Mouse (Mus musculus) cerebral cortex, adult 2 months (tissue): ENCODE data around the gene Tmem274.

Source experiments
- WGBS: fragments of 180-500 bp; shearing (Covaris S2); methylation state at CpG from one replicate; pipeline ENCODE4 v1.1.7; 2018; 5-methylcytosine and 5-hydroxymethylcytosine counted together

Tmem274 gene

DNA sequence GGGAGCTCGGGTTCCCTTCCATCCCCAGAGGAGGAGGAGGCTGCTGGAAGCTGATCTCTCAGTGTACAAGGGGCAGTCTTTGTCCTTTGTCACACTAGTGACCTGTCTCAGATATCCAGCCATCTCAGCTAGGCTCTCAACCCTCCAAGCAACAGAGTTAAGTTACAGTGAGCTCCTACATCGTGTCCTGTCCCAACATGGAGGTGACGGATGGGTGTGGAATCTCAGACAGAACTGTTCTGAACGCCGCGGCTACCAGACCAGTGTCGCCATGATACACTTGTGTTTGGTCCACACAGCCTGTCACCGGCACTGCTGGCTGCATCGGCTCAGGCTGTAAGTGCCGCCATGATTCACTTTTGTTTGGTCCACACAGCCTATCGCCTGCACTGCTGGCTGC is at the start of gene Tmem274:
TSS of gene Tmem274 (plus strand) at position 301 of the 400 bp plus-strand sequence.
- 92% methylated on average over 11 of the region's 11 CpGs for WGBS

DNA sequence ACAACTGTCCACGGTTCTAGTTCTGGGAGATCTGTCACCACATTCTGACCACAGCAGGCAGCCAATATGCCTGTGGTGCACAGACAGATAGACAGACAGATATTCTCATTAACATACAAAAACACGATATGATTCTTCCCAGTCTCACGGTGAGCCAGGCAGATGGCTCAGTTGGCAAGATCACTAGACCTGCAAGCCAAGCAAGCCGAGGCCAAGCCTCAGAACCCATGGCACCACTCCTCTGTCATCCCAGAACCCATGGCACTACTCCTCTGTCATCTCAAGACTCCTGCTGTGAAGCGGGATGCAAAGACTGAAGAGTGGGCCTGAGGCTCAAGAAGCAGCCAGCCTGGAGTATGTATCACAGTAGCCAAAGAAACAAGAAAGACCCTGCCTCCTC is 47.6 kb upstream of the Tmem274 start:
- WGBS: 62% methylated on average over 5 of the region's 5 CpGs

- WGBS: 86% methylated on average over 1 of the region's 1 CpGs
Measured at GRCm38 (mm10) chr4:149431887-149432286, 45.3 kb upstream of the Tmem274 start.

DNA sequence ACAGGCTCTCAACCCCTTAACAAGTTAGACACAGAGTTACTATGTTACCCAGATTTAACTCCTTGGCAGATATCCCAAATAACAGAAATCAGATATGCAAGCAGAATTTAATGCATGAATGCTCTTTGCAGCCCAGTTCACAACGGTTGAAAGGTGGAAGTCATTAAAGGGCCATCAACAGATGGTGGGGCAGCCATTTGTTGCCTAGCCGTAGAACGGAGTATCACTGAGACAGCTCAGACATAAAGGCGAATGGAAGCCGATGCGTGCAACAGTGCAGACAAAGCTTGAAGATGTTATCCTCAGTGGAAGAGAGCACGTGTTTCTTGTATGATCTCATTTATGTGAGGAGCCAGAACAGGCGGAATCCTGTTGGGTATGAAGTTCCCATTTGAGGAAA is 36.6 kb upstream of the Tmem274 start:
- WGBS: 62% methylated on average over 8 of the region's 8 CpGs

- 63% methylated on average over 3 of the region's 3 CpGs for WGBS
Measured at GRCm38 (mm10) chr4:149442436-149442835, 34.7 kb upstream of the Tmem274 start.

DNA sequence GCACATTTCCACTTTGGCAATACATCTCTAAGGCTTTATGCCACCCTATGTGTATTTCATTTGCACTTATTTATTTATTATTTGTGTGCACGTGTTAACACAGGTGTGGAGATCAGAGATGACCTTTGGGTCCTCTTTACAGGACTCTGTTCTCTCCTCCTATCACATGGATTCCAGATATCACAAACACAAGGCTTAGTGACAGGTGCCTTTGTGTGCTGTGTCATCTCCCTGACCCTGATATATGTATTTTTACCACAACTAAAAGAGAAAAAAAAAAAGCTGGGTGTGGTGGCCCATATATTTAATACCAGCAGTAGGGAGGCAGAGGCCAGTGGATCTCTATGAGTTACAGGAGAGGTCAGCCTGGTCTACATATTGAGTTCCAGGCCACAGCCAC is 32.7 kb upstream of the Tmem274 start:
- 78% methylated on average over 1 of the region's 1 CpGs for WGBS

DNA sequence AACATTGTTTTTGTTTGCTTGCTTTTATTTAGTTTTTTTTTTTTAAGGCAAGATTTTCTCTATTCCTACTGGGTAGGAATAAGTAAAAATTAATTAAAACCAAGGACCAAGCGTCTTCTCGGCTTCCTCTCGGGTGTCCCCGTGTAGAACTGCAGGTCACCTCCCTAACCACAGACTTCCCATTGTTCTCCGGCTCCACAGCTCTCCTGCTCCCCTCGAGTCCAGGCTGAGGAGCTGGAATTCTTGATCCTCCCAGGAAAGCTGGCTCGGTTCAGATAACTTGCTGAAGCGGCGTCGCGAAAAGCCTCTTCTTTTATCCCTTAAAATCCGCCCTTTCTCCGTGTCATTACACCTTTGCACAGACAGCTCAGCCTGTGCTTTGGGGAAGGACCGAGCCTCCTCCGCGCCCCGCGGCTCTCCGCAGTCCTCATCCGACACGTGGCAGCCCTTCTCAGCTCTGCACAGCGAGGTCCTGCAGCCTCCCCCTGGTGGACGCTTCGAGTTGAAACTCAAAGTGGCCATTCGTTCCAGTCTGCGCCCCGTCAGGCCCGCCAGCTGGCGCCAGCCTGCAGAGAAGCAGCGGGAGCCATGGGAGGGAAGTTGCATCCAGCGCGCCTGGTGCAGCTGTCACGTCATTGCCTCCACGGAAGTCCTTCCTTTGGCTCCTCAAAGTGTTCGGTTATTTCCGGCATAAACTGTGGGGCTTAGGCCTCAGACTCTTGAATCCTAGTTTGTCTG is 32.0 kb upstream of the Tmem274 start:
- WGBS: 1% methylated on average over 36 of the region's 36 CpGs

DNA sequence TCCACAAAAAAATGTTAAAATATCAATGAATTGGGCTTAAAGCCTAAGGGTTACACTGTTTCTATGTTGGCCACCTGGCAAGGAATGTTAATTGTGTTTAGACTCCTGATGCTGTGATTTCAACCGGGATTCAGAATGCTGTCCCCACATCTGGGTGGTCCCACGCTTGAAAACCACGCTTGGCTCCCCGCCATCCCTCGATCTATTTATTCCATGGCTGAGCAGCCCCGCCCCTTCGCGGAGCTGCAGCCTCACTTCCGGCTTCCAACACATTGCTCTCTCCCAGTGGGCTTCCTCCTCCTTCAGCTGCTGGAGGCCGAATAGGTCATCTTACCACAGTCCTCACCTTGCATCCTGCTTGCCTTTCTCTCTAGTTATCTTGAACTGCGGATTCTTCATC is 31.3 kb upstream of the Tmem274 start:
- 11% methylated on average over 11 of the region's 11 CpGs for WGBS

- 91% methylated on average over 1 of the region's 1 CpGs for WGBS
Measured at GRCm38 (mm10) chr4:149446309-149446708, 30.9 kb upstream of the Tmem274 start.

GRCm38 (mm10) chr4:149450636-149451035 is 26.5 kb upstream of the Tmem274 start:
- 82% methylated on average over 3 of the region's 3 CpGs for WGBS

DNA sequence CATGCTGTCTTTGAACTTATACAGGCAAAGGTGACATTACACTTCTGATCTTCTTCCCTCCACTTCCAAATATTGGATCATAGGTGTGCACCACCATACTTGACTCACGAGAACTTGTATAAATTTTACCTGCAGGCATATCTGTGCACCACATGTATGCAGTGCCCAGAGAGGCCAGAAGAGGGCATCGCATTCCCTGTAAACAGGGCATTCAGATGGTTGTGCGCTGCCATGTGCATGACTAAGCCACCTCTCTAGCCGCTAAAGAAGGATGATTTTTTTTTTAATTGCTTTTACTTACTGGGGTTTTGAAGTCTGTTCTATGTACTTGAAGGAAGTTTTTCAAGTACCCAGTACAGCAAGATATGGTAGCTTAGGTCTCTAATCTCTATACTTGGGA is 23.5 kb upstream of the Tmem274 start:
- 77% methylated on average over 4 of the region's 4 CpGs for WGBS

DNA sequence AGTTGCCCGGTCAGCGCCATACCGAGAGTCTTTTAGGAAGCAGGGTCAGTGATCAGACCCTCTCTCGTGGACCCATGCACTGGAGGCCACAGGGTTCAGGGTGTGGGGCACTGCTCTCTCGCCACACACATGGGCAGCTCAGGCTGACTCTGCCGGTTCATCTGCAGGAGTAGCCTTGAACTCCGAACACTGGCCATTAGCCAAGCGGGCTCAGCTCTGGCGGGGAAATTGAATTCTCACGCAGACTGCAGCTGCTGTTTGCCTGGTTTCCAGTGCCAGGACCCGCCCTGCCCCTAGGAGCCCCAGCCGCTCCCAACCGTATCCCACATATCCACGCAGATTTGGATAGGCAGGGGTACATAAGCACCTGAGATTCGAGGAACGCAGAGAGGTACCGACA is 22.9 kb upstream of the Tmem274 start:
- 83% methylated on average over 17 of the region's 17 CpGs for WGBS

- 74% methylated on average over 8 of the region's 8 CpGs for WGBS
Measured at GRCm38 (mm10) chr4:149454879-149455278, 22.3 kb upstream of the Tmem274 start, which contains the start of gene Rbp7. Rbp7 (minus strand) TSS chr4:149454978.

GRCm38 (mm10) chr4:149457163-149457562 is 20.0 kb upstream of the Tmem274 start:
- 94% methylated on average over 27 of the region's 27 CpGs for WGBS

- 67% methylated on average over 6 of the region's 6 CpGs for WGBS
Measured at GRCm38 (mm10) chr4:149457831-149458430, 19.2 kb upstream of the Tmem274 start.

DNA sequence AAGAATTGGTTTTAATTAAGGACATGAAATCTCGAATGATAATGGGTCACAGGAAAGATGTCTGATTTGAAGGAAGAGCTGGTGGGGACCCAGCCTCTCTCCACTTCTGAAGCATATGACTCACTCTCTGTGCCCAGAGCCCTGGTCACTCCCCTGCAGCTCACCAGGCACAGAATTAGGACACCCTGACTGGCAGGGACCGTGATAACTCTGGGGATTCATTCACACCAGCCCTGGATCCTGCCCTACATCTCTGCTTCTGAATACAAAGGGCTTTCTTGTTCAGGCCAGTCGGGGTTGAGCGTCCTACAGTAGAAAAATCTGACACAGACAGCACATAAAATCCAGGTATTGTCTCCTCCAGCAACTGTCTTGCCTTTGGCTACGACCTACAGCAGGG is 18.7 kb upstream of the Tmem274 start:
- 60% methylated on average over 5 of the region's 5 CpGs for WGBS

DNA sequence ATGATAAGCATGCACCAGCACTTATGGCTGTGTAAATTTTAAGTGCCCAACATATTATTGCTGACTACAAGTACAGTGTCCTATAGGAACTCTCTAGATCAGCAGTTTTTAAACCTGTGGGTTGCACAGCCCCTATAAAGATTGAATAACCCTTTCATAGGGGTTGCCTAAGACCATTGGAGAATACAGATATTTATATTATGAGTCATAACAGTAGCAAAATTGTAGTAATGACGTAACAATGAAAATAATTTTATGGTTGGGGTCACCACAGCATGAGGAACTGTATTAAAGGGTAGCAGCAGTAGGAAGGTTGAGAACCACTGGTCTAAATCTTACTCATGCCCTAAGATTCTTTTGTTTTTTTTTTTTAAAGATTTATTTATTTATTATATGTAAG is 17.8 kb upstream of the Tmem274 start:
- WGBS: 82% methylated on average over 1 of the region's 1 CpGs

- WGBS: 95% methylated on average over 2 of the region's 2 CpGs
Measured at GRCm38 (mm10) chr4:149460475-149460874, 16.7 kb upstream of the Tmem274 start.

DNA sequence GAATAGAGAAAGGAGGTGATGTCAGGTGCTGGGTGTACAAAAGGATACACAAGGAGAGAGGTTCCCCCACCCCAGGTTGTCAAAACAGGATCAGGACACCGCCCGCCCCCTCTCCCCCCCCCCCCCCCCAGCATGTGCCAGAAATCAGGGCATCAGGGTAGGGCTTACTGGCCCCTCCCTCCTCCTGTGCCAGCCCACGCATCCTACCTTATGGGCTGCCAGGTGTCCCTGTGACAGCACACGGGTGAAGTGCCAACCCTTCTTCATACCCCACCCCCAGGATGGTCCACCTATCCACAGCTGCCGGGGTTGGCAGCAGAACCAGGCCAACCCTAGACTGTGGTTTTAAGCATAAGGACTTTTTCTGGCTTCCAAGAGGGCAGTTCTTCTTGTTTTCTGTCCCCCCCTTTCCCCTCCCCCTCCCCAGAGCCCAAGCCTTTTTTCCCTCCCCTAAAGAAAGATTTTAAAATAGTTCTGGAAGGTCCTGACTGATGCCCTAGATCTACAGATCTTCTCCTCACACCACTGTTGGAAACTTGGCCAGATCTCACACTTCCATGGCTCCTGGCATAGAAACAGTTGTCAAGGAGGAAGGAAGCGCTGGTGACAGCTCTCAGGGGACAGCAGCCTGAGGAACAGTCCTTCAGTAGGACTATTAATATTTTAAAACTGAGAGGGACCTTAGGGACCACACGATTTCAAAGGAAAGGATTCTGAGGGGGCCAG is 15.4 kb upstream of the Tmem274 start:
- 43% methylated on average over 5 of the region's 7 CpGs for WGBS

- WGBS: 88% methylated on average over 6 of the region's 6 CpGs
Measured at GRCm38 (mm10) chr4:149462305-149462971, 14.7 kb upstream of the Tmem274 start.

- 86% methylated on average over 6 of the region's 6 CpGs for WGBS
Measured at GRCm38 (mm10) chr4:149463435-149463950, 13.7 kb upstream of the Tmem274 start.

GRCm38 (mm10) chr4:149469557-149469956 is 7.6 kb upstream of the Tmem274 start:
- 93% methylated on average over 3 of the region's 3 CpGs for WGBS
